Mouse (Mus musculus): ENCODE results near the gene Ric8a.
"Not testable (repeated sequence)": the region's sequence is repeated elsewhere in the genome, so short reads cannot be mapped to it uniquely, and the experiment has no call there.

The Ric8a gene

DNA sequence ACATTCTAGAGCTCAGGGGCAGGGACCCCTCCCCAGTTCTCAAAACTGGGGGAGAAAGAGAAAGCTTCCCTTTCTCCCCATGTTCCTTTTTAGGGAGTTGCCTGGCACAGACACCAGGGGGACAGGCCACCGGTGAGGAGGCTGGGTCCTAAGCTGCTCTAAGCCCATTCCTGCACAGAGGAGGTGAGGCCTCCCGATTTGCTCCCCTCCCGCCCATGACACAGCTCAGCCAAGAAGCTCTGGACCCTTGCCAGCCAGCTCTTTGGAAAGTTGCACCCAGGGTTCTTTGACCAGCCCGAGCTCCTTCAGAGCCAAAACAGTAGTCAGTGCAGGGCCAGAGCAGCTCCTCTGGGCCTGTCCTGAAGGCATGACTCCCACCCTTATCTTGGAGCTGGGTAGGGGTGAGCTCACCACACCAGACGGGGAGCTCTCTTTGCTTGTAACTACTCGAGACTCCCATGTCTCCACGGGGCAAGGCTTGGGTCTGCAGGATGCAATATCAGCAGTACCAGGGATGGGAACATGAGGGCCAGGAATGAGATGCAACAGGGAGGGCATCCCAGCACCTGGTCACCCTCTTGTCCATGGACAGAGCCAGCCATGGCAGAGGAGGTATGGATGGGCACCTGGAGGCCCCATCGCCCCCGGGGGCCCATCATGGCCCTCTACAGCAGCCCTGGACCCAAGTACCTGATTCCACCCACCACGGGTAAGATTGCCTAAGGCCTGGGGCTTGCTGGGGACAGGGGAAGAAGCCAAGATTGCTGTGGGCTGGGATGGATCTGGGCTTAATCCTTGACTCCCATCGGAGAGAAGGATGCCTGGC, 8.8 kb upstream of the Ric8a start, which contains the start of gene Odf3:
Gene Odf3 (plus strand): TSS at position 51 of the 826 bp plus-strand sequence.
- DNase-seq = no peak

DNA sequence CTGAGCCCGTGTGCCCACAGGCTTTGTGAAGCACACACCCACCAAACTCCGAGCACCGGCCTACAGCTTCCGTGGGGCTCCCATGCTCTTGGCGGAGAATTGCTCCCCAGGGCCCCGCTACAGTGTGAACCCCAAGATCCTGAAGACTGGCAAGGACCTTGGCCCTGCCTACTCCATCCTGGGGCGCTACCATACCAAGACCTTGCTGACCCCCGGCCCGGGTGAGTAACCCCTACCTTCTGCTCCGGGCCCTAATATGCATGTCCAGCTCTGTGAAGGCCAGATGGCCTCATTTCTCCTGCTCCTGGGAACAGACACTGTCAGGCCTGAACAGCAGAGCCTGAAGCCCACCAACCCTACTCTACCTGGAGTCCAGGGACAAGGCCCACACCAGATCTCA, 8.2 kb upstream of the Ric8a start:
- no peak for DNase-seq

DNA sequence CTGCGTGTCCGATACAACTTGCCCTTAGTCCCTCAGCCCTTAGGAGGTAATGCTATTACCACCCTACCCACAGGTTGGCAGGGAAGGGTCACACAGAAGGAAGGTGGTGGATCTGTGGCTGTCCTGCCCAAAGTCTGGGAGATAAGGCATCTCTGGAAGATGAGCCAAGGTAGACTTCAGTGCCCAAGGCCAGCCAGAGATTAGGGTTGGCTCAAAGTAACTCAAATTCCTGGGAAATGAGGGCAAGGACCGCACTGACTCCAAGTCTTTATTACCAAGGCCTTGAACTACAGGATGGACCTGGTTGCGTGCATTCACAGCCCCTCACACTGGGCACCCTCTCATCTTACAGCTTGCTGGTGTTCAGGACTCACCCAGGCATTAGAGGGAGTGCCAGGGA, 4.8 kb upstream of the Ric8a start:
- no peak for DNase-seq

DNA sequence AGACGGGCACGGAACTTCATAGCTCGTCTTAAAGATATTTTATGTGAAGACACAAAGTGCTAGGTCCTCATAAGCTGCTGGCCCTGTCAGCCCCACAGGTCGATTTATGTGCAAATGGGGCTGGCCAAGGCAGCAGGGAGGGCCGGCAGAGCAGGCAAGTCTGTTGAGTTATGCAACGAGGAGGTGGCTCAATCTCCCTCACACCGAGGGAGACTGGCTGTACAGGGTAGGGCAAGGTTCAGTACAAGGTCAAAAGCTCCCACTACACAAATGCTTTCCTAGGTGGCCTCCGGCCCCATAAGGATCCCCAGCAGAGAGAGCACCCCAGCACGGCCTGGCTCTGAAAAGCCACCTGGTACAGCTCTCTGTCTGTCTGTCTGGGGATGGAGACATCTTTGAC, 3.4 kb upstream of the Ric8a start:
- no peak for DNase-seq

- DNase-seq = no peak
Observed at GRCm38 (mm10) chr7:140854483-140854882, 2.3 kb upstream of the Ric8a start.

DNA sequence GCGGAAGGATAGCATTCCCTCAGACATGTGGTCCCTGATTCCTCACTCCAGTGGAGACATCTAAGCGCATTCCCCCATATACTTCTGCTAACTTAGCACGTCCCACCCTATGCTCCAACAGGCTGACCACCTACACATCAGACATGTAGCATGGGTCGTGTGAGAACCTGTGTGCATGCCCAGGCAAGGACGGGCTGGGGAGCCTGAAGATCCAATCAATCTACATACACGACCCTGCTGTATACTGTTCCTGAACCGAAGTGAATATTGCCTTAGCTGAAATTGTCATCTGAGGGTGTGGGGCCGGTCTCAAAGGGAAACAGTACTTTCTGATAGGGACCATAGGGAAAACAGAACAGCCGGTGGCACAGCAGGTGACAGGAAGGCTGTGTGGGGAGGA, 1.6 kb upstream of the Ric8a start:
- DNase-seq = no peak

DNA sequence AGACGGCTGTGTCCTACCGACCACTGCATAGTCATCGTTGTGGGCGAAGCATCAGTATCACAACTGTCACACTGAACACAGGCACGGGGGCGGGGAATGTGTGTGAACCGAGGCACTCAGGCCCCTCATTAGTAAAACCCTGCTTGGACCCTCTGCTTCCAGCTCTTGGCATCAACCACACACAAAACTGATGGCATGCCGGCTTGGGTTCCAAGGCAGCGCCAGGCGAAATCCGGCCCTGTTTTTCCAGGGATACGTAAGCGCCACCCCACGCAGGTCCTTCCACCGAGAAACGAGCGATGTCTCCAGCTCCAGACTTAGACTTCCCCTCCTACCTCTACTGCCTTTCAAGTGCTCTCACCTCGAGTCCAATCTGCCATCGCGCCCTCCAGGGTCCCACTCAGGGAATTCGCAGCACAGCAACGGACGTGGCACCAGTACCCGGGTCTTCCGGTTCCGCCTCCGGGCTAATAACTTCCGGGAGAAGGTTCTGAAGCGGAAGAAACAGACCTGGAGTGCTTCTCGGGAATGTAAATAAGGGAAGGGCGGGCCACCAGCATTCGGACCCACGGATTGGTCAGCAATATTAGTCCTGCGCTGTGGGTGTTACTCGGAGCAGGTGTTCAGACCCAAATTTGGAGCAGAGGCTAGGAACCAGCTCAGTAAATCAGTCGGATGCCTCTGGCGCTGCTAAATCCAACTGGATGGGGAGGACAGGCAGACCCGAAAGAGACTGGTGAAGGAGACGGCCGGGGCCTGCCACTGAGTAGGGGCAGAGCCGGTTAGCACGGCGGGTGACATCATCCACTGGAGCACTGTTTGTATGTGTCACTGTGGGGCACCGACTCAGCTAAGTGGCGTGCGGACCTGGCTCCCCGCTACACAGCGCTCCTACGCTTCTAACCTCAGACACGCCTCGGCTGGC, 635 bp upstream of the Ric8a start, which contains the start of gene Gm45785:
Gene Gm45785 (minus strand): TSS at position 472 of the 925 bp plus-strand sequence.
- peak; percentile 66 to 67 for DNase-seq

DNA sequence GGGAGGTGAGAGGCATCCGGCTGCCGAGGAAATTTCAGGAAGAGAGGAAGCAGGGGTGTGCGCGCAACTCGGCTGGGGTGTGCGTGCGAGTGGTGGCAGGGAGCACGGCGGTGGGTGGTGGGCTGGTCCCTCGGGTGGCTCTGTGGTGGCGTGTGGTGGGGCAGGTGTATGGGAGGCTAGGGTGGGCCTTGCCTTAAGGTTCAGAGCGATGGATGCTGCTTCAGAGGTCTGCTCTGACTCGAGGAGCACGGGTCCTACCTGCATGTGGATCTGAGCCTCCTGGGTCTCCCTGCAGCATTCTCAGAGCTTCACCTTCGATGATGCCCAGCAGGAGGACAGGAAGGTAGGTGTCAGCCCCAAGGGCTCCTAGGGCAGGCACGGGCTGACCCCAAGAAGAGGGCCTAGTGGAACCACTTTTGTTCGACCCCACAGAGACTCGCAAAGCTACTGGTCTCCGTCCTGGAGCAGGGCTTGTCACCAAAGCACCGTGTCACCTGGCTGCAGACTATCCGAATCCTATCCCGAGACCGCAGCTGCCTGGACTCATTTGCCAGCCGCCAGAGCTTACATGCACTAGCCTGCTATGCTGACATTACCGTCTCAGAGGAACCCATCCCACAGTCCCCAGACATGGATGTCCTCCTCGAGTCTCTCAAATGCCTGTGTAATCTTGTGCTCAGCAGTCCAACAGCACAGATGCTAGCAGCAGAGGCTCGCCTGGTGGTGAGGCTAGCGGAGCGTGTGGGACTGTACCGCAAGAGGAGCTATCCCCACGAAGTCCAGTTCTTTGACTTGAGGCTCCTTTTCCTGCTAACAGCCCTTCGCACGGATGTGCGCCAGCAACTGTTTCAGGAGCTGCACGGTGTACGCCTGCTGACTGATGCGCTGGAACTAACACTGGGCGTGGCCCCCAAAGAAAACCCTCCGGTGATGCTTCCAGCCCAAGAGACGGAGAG, 1.1 kb downstream of the Ric8a start, which contains the start of gene Bet1l:
Gene Bet1l (minus strand): TSS at position 28 of the 956 bp plus-strand sequence.
- no peak for DNase-seq

GRCm38 (mm10) chr7:140858746-140859145, 2.0 kb downstream of the Ric8a start:
- DNase-seq = no peak

DNA sequence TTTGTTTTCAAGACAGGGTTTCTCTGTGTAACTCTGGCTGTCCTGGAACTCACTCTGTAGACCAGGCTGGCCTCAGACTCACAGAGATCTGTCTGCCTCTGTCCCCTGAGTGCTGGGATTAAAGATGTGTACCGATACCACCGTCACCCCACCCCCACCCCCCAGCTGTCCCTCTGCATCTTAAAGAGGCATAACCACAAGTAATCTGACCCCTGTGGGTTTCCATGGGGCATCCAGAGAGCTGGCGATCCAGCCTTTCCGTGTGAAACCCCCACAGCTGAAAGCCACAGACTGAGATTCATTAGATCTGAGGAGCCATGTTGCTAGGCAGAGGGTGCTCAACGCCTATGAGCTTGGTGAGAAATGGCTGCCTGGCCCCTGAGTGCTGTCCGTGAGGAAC, 3.2 kb downstream of the Ric8a start:
- no peak for DNase-seq

DNA sequence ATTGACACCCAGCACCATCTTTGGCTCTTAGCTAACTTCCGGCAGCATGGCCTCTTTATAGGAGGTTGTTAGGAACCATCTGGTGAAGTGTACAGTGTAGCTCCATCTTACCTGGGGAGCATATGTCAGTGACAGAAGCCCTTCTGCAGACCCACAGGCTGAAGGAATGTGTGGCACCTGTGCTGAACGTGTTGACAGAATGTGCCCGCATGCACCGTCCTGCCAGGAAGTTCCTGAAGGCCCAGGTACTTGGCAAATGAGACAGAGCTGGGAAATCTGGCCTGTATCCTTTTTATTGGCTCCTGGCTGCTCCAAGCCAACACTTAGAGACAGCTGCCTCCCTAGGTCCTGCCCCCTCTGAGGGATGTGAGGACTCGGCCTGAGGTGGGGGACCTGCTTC, 4.0 kb downstream of the Ric8a start:
- no peak for DNase-seq

- no peak for DNase-seq
Observed at GRCm38 (mm10) chr7:140864761-140865160, 8.0 kb downstream of the Ric8a start.

- DNase-seq = no peak
Observed at GRCm38 (mm10) chr7:140874224-140874623, 17.5 kb downstream of the Ric8a start.

DNA sequence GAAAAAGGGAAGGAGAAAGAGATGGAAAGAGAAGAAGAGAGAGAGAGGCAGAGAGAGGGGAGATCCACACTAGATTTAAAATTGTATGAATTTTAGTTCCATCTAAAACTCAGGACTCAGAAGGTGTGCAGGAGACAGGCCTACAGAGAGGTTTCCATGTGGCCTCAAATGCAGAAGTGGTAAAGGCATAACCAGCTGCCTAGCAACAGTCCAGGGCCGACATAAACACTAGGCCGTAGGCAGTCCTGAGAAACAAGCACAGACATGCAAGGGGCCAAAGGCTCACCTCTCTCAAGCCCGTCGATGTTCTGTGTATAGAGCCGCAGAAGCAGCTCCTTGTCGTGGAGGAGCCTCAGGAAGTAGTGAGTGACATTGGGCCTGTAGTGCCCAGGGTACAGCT, 20.6 kb downstream of the Ric8a start:
- no peak for DNase-seq

DNA sequence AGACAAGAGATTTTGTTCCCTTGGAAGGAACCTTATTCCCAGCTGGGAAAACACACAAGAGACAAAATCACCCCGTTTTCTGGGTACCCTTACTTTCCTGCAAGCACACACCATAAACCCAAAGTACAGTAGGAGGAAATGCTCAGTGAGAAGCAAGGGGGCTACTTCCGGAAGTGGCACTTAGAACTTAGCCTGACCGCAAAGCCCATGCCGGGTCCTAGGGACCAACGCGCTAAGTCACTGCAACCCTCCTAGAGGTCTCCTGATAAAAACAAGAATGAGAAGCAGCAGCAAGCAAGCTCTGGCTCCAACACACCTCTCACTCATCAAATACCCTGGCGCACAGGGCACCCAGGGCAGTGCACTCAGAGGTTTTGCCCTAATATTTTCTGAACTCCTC, 22.6 kb downstream of the Ric8a start:
- no peak for DNase-seq

DNA sequence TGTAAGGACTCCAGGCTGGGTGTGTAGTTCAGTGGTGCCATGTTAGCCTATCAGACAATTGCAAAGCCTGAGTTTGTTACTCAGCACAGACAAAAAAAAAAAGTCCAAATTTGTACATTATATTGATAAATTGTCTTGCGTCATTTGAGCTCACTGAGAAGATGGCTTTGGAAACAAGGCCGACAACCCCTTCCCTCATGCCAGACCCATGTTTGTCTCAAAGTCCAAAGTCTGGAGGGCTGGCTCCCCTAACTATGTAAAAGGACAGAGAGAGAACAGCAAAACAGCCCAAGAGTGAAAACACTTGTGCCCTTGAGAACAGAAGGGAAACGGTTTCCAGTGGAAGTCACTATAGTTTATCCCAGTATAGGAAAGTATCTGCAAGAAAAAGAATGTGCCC, 23.7 kb downstream of the Ric8a start:
- no peak for DNase-seq

- DNase-seq = no peak
Observed at GRCm38 (mm10) chr7:140880865-140881515, 24.2 kb downstream of the Ric8a start.

DNA sequence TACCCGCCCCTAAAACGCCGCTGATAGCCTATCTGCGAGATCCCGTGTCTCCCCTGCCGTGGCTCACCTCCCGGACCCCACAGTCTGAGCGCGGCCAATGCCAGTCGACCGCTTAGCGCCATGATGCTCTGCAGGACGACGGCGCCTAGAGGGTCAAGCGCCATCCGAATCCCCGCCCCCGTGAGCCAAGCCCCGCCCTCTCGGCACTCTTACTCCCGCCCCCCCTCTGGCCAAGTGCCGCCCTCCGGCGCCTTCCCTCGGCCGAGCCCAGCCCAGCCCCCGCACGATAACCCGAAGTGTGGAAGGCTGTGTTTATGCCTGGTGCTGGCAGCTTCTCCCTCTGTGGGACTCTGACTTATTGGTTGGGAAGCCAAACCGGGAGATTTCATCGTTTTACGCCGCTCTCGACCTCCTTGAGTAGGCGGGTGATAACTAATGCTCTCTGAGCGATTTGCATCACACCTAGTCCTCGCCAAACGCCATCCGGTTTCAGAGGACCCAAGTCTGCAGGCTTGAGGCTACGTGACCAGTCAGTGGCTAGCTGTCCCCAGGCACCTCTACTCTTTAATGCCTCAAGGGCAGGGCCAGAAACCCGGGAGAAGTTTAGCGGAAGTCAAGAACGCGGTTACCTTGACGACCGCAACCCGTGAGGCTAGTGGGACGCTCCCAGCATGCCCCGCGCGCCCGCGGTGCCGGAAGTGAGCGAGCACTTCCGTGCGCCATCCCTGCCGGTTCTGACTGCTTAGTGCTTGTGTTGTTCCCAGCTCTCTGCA, 25.1 kb downstream of the Ric8a start, which contains the start of the genes Psmd13 and Sirt3:
Gene Psmd13 (plus strand): TSS at position 273 of the 773 bp plus-strand sequence.
Gene Sirt3 (minus strand): TSS at position 614 of the 773 bp plus-strand sequence.
- peak; percentile 86 to 95 for DNase-seq

GRCm38 (mm10) chr7:140882469-140882803, 25.7 kb downstream of the Ric8a start:
- no peak for DNase-seq

GRCm38 (mm10) chr7:140890636-140891035, 33.9 kb downstream of the Ric8a start:
- DNase-seq = not testable (repeated sequence)

DNA sequence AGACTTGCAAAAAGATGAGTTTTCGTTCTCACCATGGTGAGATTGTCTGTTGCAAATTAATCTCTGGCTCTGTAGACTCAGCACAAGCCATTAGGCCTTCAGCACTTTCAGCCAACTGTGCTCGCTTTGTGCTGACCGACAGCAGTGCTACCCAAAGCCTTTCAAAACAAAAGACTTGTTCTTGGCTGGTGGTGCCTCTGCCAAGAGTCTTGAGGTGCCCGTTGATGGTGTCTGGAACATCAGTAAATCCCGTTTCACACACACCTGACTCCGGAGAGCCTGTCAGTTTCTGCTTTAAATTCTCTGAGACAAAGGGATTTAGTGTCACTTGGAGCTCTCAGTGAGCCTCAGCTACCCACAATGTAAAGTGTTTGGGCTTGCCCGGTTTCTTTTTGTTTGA, 37.3 kb downstream of the Ric8a start:
- DNase-seq = no peak
